Mouse (Mus musculus) bone marrow, adult 2 months (tissue): ENCODE measurements around the gene Zfp449. TPM values are rescaled to one million over a fixed set of nuclear protein-coding genes. Genes with fewer than 3 reads are reported as not detected.

Experiments used
- H3K27ac ChIP-seq: fragments of 200-500 bp; 2 replicates; pipeline ENCODE4 v1.5.1; 2012; ENCODE audit warnings: low read depth, mild to moderate bottlenecking, control low read depth, inconsistent platforms, low read length; ENCODE audit not compliant: control insufficient read depth, poor library complexity, insufficient read depth
- H3K4me1 ChIP-seq: fragments of 200-500 bp; 2 replicates; pipeline ENCODE4 v1.6.1; 2011; ENCODE audit warnings: low read length; ENCODE audit not compliant: control insufficient read depth, insufficient read depth
- H3K4me3 ChIP-seq: fragments of 200-500 bp; replicated peaks from 2 replicates; pipeline ENCODE3; 2011; ENCODE audit warnings: mild to moderate bottlenecking, low read depth, low read length, control low read depth; ENCODE audit not compliant: control insufficient read depth
- CTCF ChIP-seq: fragments of 200-500 bp; IDR thresholded peaks from 2 replicates; pipeline ENCODE4 v1.5.1; 2011; ENCODE audit warnings: low read length, control low read depth; ENCODE audit not compliant: control insufficient read depth, insufficient read depth
- POLR2A ChIP-seq: fragments of 200-500 bp; IDR thresholded peaks from 2 replicates; pipeline ENCODE4 v1.6.1; 2011; ENCODE audit warnings: low read depth, mild to moderate bottlenecking, control low read depth, low read length, borderline replicate concordance; ENCODE audit not compliant: control insufficient read depth
- WGBS: fragments of 180-500 bp; shearing (Covaris S2); methylation state at CpG from one replicate; pipeline ENCODE4 v1.1.7; 2018; 5-methylcytosine and 5-hydroxymethylcytosine counted together
- polyA plus RNA-seq: library from polyadenylated mRNA; stranded (reverse); fragments of >200 nt; gene quantifications from 2 replicates; pipeline ENCODE4 v1.2.4, GENCODE M21; 2011; ENCODE audit warnings: low replicate concordance; ENCODE audit not compliant: missing spikeins, insufficient read depth, insufficient read length

Gene Zfp449
- polyA plus RNA-seq, 1 experiment: not detected

DNA sequence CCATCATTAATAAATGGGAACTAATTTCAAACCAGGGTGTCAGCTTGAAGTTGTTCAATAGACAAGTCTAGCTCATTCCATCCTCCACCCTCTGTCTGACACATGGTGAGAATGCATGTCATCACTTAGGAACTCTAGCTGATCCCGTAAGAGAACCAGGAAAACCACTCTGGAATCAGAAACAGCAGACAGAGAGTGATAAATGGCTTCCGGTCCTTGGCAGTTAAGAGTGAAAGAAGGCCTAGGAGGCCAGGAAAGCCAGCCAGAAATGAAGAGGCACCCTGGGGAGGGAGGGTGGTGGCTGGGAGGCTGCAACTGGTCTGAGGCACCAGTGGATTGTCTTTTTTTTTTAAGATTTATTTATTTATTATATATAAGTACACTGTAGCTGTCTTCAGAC, 34.7 kb downstream of the Zfp449 start:
- 76% methylated on average over 2 of the region's 2 CpGs for WGBS
- no peak for TF ChIP-seq CTCF
- Histone ChIP-seq H3K27ac (no peak overlapping the region), H3K4me3 (no peak overlapping the region), H3K4me1 (no peaks in the 10 kb centered on the region)

GRCm38 (mm10) chrX:56384142-56384541, 37.9 kb downstream of the Zfp449 start:
- no peaks in the 10 kb centered on the region for H3K4me1 ChIP-seq

GRCm38 (mm10) chrX:56404646-56405045, 58.4 kb downstream of the Zfp449 start:
- 20% methylated on average over 2 of the region's 2 CpGs for WGBS
- Histone ChIP-seq H3K4me1 (no peaks in the 10 kb centered on the region), H3K4me3 (no peak overlapping the region), H3K27ac (no peak overlapping the region)
- no peak for TF ChIP-seq POLR2A
- TF ChIP-seq CTCF: no peak

More at GRCm38 (mm10) chrX:56384142-56384541, 37.9 kb downstream of the Zfp449 start:
- Histone ChIP-seq H3K4me3 (no peak overlapping the region), H3K27ac (no peak overlapping the region)
- TF ChIP-seq CTCF (no peak), POLR2A (no peak)
- WGBS: 85% methylated on average over 2 of the region's 2 CpGs

DNA sequence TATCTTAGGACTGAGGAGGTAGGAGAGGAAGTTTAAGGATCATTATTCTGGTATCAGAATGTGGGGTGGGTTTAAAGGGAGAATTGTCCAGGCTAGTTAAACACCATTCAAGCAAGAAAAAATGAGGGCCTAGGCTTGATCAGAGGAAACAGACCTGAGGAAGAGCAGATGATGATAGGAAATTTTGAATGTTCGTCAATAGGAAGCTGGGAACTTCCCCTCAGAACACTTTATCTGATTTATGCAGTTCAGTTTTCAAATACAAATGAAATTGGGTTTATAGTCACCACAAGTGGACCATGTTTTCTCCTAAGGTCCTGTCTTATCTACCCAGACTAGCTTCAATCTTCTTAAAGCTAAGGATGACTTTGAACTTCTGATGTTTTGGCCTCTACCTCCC, 59.3 kb downstream of the Zfp449 start:
- 24% methylated on average over 1 of the region's 1 CpGs for WGBS
- H3K4me1 ChIP-seq: no peaks in the 10 kb centered on the region
- TF ChIP-seq CTCF (no peak), POLR2A (no peak)
- no peak overlapping the region for H3K27ac ChIP-seq
- H3K4me3 ChIP-seq: no peak overlapping the region

GRCm38 (mm10) chrX:56406128-56406527, 59.9 kb downstream of the Zfp449 start:
- H3K4me1 ChIP-seq: no peaks in the 10 kb centered on the region
- 14% methylated on average over 5 of the region's 5 CpGs for WGBS

More at GRCm38 (mm10) chrX:56406128-56406527, 59.9 kb downstream of the Zfp449 start:
- H3K27ac ChIP-seq: no peak overlapping the region
- no peak overlapping the region for H3K4me3 ChIP-seq
- TF ChIP-seq POLR2A (no peak), CTCF (no peak)

Other genes starting within 250 kb of the Zfp449 start
- gene 3830403N18Rik, start 209.8 kb upstream of the Zfp449 start, polyA plus RNA-seq: not detected in 2 replicates
- not detected in 2 replicates for gene Gm773, start 133.5 kb upstream of the Zfp449 start, polyA plus RNA-seq
- gene Smim10l2a, start 28.2 kb downstream of the Zfp449 start, polyA plus RNA-seq: not detected in 2 replicates
- 4.8 TPM in 1 of 2 replicates, not detected in the other for gene Gm2174, start 101.6 kb downstream of the Zfp449 start, polyA plus RNA-seq
- 72.1 and 119 TPM in 2 replicates for gene Ints6l, start 108.5 kb downstream of the Zfp449 start, polyA plus RNA-seq
- not detected in 2 replicates for gene Gm10477, start 178.3 kb downstream of the Zfp449 start, polyA plus RNA-seq
- not detected in 2 replicates for gene Gm648, start 203.2 kb downstream of the Zfp449 start, polyA plus RNA-seq